Mouse (Mus musculus): Measurements from ENCODE around the gene H2-Eb2. TPM values are rescaled to one million over a fixed set of nuclear protein-coding genes. Genes with fewer than 3 reads are reported as not detected.

The H2-Eb2 gene
- not detected in 2 replicates for polyA plus RNA-seq (2015; fragmentation: Nextera tagmentation; extraction: Ambion mirVana)

GRCm38 (mm10) chr17:34325436-34325835 lies at the start of gene H2-Eb2:
Gene H2-Eb2 (plus strand): TSS chr17:34325665.
- H3K4me3 ChIP-seq (replicated peaks): no peak within 1 kb of the TSS
- H3K4me2 ChIP-seq (replicated peaks): no peak within 1 kb of the TSS
- H3K4me1 ChIP-seq: no peaks in the 10 kb centered on the region
- H3K36me3 ChIP-seq: no peaks in the 10 kb centered on the region
- no peak within 1 kb of the TSS for H3K9ac ChIP-seq
- ATAC-seq (ENCODE audit: insufficient number of reproducible peaks, low FRiP score, low TSS enrichment, low read depth): no peak
- no peaks in the 10 kb centered on the region for H3K9me3 ChIP-seq (replicated peaks)
- 52% methylated on average over 4 of the region's 4 CpGs for WGBS
- H3K27ac ChIP-seq (replicated peaks): no peak within 1 kb of the TSS
- no peaks in the 10 kb centered on the region for H3K27me3 ChIP-seq

- H3K4me3 ChIP-seq (replicated peaks): no peak overlapping the region
- H3K27ac ChIP-seq (replicated peaks): no peak overlapping the region
- no peak overlapping the region for H3K4me2 ChIP-seq (replicated peaks)
- no peaks in the 10 kb centered on the region for H3K36me3 ChIP-seq
- no peaks in the 10 kb centered on the region for H3K4me1 ChIP-seq
- no peaks in the 10 kb centered on the region for H3K27me3 ChIP-seq
- H3K9ac ChIP-seq: no peak overlapping the region
- 0 out of 2 replicates have a peak, but pooled peaks cover 3% of the 10 kb centered on the region for H3K9me3 ChIP-seq (replicated peaks)
- ATAC-seq (ENCODE audit: insufficient number of reproducible peaks, low FRiP score, low TSS enrichment, low read depth): peak; percentile 67
- WGBS: 74% methylated on average over 1 of the region's 1 CpGs
Measured at GRCm38 (mm10) chr17:34280499-34281038, 44.9 kb upstream of the H2-Eb2 start.

GRCm38 (mm10) chr17:34281836-34282235 lies 43.6 kb upstream of the H2-Eb2 start:
- H3K27ac ChIP-seq (replicated peaks): no peak overlapping the region
- ATAC-seq (ENCODE audit: insufficient number of reproducible peaks, low FRiP score, low TSS enrichment, low read depth): no peak
- 0 out of 2 replicates have a peak, but pooled peaks cover 2% of the 10 kb centered on the region for H3K9me3 ChIP-seq (replicated peaks)
- no peaks in the 10 kb centered on the region for H3K27me3 ChIP-seq
- H3K4me3 ChIP-seq (replicated peaks): no peak overlapping the region
- no peaks in the 10 kb centered on the region for H3K36me3 ChIP-seq
- no peak overlapping the region for H3K4me2 ChIP-seq (replicated peaks)
- no peaks in the 10 kb centered on the region for H3K4me1 ChIP-seq
- no peak overlapping the region for H3K9ac ChIP-seq
- 59% methylated on average over 1 of the region's 1 CpGs for WGBS

GRCm38 (mm10) chr17:34285371-34285770 lies 40.1 kb upstream of the H2-Eb2 start:
- no peaks in the 10 kb centered on the region for H3K4me1 ChIP-seq
- WGBS: 66% methylated on average over 4 of the region's 4 CpGs
- H3K4me2 ChIP-seq (replicated peaks): no peak overlapping the region
- no peak overlapping the region for H3K27ac ChIP-seq (replicated peaks)
- H3K9me3 ChIP-seq (replicated peaks): no peaks in the 10 kb centered on the region
- no peak overlapping the region for H3K4me3 ChIP-seq (replicated peaks)
- ATAC-seq (ENCODE audit: insufficient number of reproducible peaks, low FRiP score, low TSS enrichment, low read depth): no peak
- no peaks in the 10 kb centered on the region for H3K36me3 ChIP-seq
- H3K27me3 ChIP-seq: no peaks in the 10 kb centered on the region
- no peak overlapping the region for H3K9ac ChIP-seq

- H3K27ac ChIP-seq (replicated peaks): no peak overlapping the region
- H3K27me3 ChIP-seq: no peaks in the 10 kb centered on the region
- ATAC-seq (ENCODE audit: insufficient number of reproducible peaks, low FRiP score, low TSS enrichment, low read depth): no peak
- WGBS: 32% methylated on average over 4 of the region's 4 CpGs
- no peak overlapping the region for H3K4me2 ChIP-seq (replicated peaks)
- H3K9ac ChIP-seq: no peak overlapping the region
- no peaks in the 10 kb centered on the region for H3K9me3 ChIP-seq (replicated peaks)
- H3K4me1 ChIP-seq: no peaks in the 10 kb centered on the region
- H3K36me3 ChIP-seq: no peaks in the 10 kb centered on the region
- no peak overlapping the region for H3K4me3 ChIP-seq (replicated peaks)
Measured at GRCm38 (mm10) chr17:34285848-34286247, 39.6 kb upstream of the H2-Eb2 start.

- Histone ChIP-seq H3K36me3 (no peaks in the 10 kb centered on the region), H3K27me3 (no peaks in the 10 kb centered on the region), H3K4me2 (replicated peaks) (no peak overlapping the region), H3K4me1 (0 out of 2 replicates have a peak, but pooled peaks cover 2% of the 10 kb centered on the region), H3K9ac (no peak overlapping the region), H3K4me3 (replicated peaks) (no peak overlapping the region), H3K27ac (replicated peaks) (no peak overlapping the region), H3K9me3 (replicated peaks) (no peaks in the 10 kb centered on the region)
- no peak for ATAC-seq (ENCODE audit: insufficient number of reproducible peaks, low FRiP score, low TSS enrichment, low read depth)
- whole genome bisulfite sequencing: 69% methylated on average over 5 of the region's 5 CpGs
Measured at GRCm38 (mm10) chr17:34286501-34286900, 39.0 kb upstream of the H2-Eb2 start.

- WGBS: 65% methylated on average over 6 of the region's 6 CpGs
- Histone ChIP-seq H3K4me1 (0 out of 2 replicates have a peak, but pooled peaks cover 4% of the 10 kb centered on the region), H3K4me3 (replicated peaks) (no peak overlapping the region), H3K9me3 (replicated peaks) (no peaks in the 10 kb centered on the region), H3K4me2 (replicated peaks) (no peak overlapping the region), H3K27me3 (no peaks in the 10 kb centered on the region), H3K36me3 (no peaks in the 10 kb centered on the region), H3K9ac (no peak overlapping the region), H3K27ac (replicated peaks) (no peak overlapping the region)
- no peak for ATAC-seq (ENCODE audit: insufficient number of reproducible peaks, low FRiP score, low TSS enrichment, low read depth)
Measured at GRCm38 (mm10) chr17:34286999-34287398, 38.5 kb upstream of the H2-Eb2 start.

GRCm38 (mm10) chr17:34287648-34288047 lies 37.8 kb upstream of the H2-Eb2 start, which contains the start of gene H2-Aa:
Gene H2-Aa (minus strand): TSS chr17:34287823.
- H3K4me2 ChIP-seq (replicated peaks): no peak within 1 kb of the TSS
- H3K9me3 ChIP-seq (replicated peaks): no peaks in the 10 kb centered on the region
- H3K9ac ChIP-seq: no peak within 1 kb of the TSS
- H3K36me3 ChIP-seq: no peaks in the 10 kb centered on the region
- H3K27me3 ChIP-seq: no peaks in the 10 kb centered on the region
- no peak for ATAC-seq (ENCODE audit: insufficient number of reproducible peaks, low FRiP score, low TSS enrichment, low read depth)
- H3K4me1 ChIP-seq: 0 out of 2 replicates have a peak, but pooled peaks cover 4% of the 10 kb centered on the region
- no peak within 1 kb of the TSS for H3K4me3 ChIP-seq (replicated peaks)
- WGBS: 17% methylated on average over 8 of the region's 8 CpGs
- no peak within 1 kb of the TSS for H3K27ac ChIP-seq (replicated peaks)

- ATAC-seq (ENCODE audit: insufficient number of reproducible peaks, low FRiP score, low TSS enrichment, low read depth): no peak
- Histone ChIP-seq H3K9me3 (replicated peaks) (no peaks in the 10 kb centered on the region), H3K36me3 (no peaks in the 10 kb centered on the region), H3K4me2 (replicated peaks) (no peak overlapping the region), H3K4me1 (0 out of 2 replicates have a peak, but pooled peaks cover 4% of the 10 kb centered on the region), H3K9ac (no peak overlapping the region), H3K27ac (replicated peaks) (no peak overlapping the region), H3K27me3 (no peaks in the 10 kb centered on the region), H3K4me3 (replicated peaks) (no peak overlapping the region)
- WGBS: 68% methylated on average over 3 of the region's 3 CpGs
Measured at GRCm38 (mm10) chr17:34288131-34288530, 37.3 kb upstream of the H2-Eb2 start.

GRCm38 (mm10) chr17:34291609-34292008 lies 33.9 kb upstream of the H2-Eb2 start:
- H3K27ac ChIP-seq (replicated peaks): no peak overlapping the region
- no peak overlapping the region for H3K4me2 ChIP-seq (replicated peaks)
- no peak overlapping the region for H3K4me3 ChIP-seq (replicated peaks)
- H3K9me3 ChIP-seq (replicated peaks): no peaks in the 10 kb centered on the region
- 0 out of 2 replicates have a peak, but pooled peaks cover 9% of the 10 kb centered on the region for H3K4me1 ChIP-seq
- 12% methylated on average over 8 of the region's 8 CpGs for WGBS
- no peak overlapping the region for H3K9ac ChIP-seq
- no peaks in the 10 kb centered on the region for H3K27me3 ChIP-seq
- ATAC-seq (ENCODE audit: insufficient number of reproducible peaks, low FRiP score, low TSS enrichment, low read depth): no peak
- no peaks in the 10 kb centered on the region for H3K36me3 ChIP-seq

GRCm38 (mm10) chr17:34292570-34292969 lies 32.9 kb upstream of the H2-Eb2 start:
- no peak overlapping the region for H3K4me2 ChIP-seq (replicated peaks)
- H3K4me3 ChIP-seq (replicated peaks): no peak overlapping the region
- 91% methylated on average over 4 of the region's 4 CpGs for WGBS
- no peaks in the 10 kb centered on the region for H3K27me3 ChIP-seq
- no peak overlapping the region for H3K9ac ChIP-seq
- H3K9me3 ChIP-seq (replicated peaks): no peaks in the 10 kb centered on the region
- no peaks in the 10 kb centered on the region for H3K36me3 ChIP-seq
- 0 out of 2 replicates have a peak, but pooled peaks cover 9% of the 10 kb centered on the region for H3K4me1 ChIP-seq
- no peak overlapping the region for H3K27ac ChIP-seq (replicated peaks)
- ATAC-seq (ENCODE audit: insufficient number of reproducible peaks, low FRiP score, low TSS enrichment, low read depth): no peak

GRCm38 (mm10) chr17:34293533-34293932 lies 31.9 kb upstream of the H2-Eb2 start:
- H3K9me3 ChIP-seq (replicated peaks): no peaks in the 10 kb centered on the region
- 0 out of 2 replicates have a peak, but pooled peaks cover 9% of the 10 kb centered on the region for H3K4me1 ChIP-seq
- no peaks in the 10 kb centered on the region for H3K36me3 ChIP-seq
- no peaks in the 10 kb centered on the region for H3K27me3 ChIP-seq
- ATAC-seq (ENCODE audit: insufficient number of reproducible peaks, low FRiP score, low TSS enrichment, low read depth): no peak
- no peak overlapping the region for H3K4me3 ChIP-seq (replicated peaks)
- H3K4me2 ChIP-seq (replicated peaks): no peak overlapping the region
- no peak overlapping the region for H3K27ac ChIP-seq (replicated peaks)
- 56% methylated on average over 2 of the region's 2 CpGs for WGBS
- no peak overlapping the region for H3K9ac ChIP-seq
